Mouse (Mus musculus): ENCODE measurements around the gene Ssh2.

- TF ChIP-seq POLR2A (IDR thresholded peaks at IDR 0.05; ENCODE audit: low read depth, low read length) (no peak), CTCF (conservative IDR thresholded peaks at IDR 0.05; ENCODE audit: insufficient read depth, insufficient read length, low read depth, low read length) (no peak)
Measured at GRCm38 (mm10) chr11:77196181-77197143, 19.6 kb upstream of the Ssh2 start.

Data from kidney, adult 2 months (tissue).